Mouse (Mus musculus) hindbrain, embryonic 10.5 days (tissue): ENCODE results near the gene Rps21. TPM values are rescaled to one million over a fixed set of nuclear protein-coding genes. Genes with fewer than 3 reads are reported as not detected.
A peak's percentile ranks its signal among the peaks of the same experiment; 100 is the strongest.

Source experiments
- DNase-seq: peaks from one replicate; pipeline ENCODE4 v3.0.0-alpha.2; 2017; ENCODE audit warnings: low spot score
- H3K27ac ChIP-seq: fragments of 300-500 bp; sonication (generic); 2 replicates; pipeline ENCODE4 v1.5.1; 2016; ENCODE audit warnings: mild to moderate bottlenecking, moderate library complexity
- H3K27me3 ChIP-seq: fragments of 300-500 bp; sonication (generic); 2 replicates; pipeline ENCODE4 v1.6.1; 2016; ENCODE audit warnings: mild to moderate bottlenecking; ENCODE audit not compliant: poor library complexity, insufficient read depth, severe bottlenecking
- H3K36me3 ChIP-seq: fragments of 300-500 bp; sonication (generic); 2 replicates; pipeline ENCODE4 v1.6.1; 2016; ENCODE audit warnings: mild to moderate bottlenecking, moderate library complexity
- H3K4me1 ChIP-seq: fragments of 300-500 bp; sonication (generic); replicated peaks from 2 replicates; pipeline ENCODE4 v1.6.1; 2016; ENCODE audit warnings: mild to moderate bottlenecking
- H3K4me3 ChIP-seq: fragments of 300-500 bp; sonication (generic); 2 replicates; pipeline ENCODE4 v1.5.1; 2016; ENCODE audit warnings: mild to moderate bottlenecking, moderate library complexity
- H3K9me3 ChIP-seq: fragments of 300-500 bp; sonication (generic); 2 replicates; pipeline ENCODE4 v1.6.1; 2016; ENCODE audit warnings: mild to moderate bottlenecking, moderate library complexity
- WGBS: fragments of 180-500 bp; shearing (Covaris S2); methylation state at CpG from one replicate; pipeline ENCODE4 v1.1.7; 2016; 5-methylcytosine and 5-hydroxymethylcytosine counted together
- polyA plus RNA-seq: library from polyadenylated mRNA; unstranded; fragments of >200 nt; fragmentation: Nextera tagmentation; extraction: Ambion mirVana; gene quantifications from 2 replicates; pipeline ENCODE4 v1.2.1, GENCODE M21; 2016

The Rps21 gene
- polyA plus RNA-seq, 1 experiment from 2014 or later = 440 TPM

DNA sequence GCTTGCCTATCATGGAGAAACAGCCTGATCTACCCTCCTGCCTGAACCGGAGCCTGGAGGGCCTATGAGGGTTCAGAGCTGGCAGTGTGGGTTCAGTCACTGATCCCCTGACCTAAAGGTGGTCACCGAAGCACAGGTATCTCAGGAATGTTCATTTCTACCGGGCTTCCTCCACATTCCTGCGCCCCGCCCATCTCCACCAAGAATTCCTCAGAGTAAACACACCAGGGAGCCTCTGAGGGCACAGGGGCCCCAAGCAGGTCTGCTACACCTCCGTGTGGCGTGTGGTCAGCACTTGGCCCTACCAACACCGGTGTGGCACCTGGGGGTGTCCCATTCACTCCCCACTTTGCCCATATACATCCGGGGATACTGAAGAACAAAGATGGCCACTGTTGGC lies 37.0 kb upstream of the Rps21 start:
- H3K27me3 ChIP-seq = peaks cover 24% of the 10 kb centered on the region
- peak overlapping the region; percentile 67; the same call in 1 of the 2 replicates for H3K27ac ChIP-seq
- no peaks in the 10 kb centered on the region for H3K9me3 ChIP-seq
- 0 out of 2 replicates have a peak, but pooled peaks cover 3% of the 10 kb centered on the region for H3K36me3 ChIP-seq
- 85% methylated on average over 9 of the region's 9 CpGs for WGBS
- no peak for DNase-seq
- H3K4me3 ChIP-seq = no peak overlapping the region
- H3K4me1 ChIP-seq = peaks cover 85% of the 10 kb centered on the region

DNA sequence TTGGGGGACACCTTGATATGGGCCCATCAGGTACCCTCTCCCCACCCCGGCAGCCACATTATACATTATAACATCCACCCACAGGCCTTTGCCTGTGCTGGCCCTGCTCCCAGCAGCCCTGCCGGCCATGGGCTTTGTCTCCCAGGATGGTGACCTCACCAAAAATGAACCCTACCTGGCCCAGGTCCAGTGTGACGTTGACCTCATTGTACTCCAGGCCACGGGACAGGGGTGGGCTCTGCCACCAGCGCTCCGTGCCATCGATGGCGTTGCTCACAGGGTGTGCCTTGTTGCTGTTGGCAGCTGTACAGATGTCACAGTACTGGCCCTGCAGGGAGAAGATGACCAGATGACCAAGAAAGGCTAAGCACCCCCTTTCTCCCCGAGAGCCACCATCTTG lies 36.1 kb upstream of the Rps21 start:
- WGBS = 94% methylated on average over 9 of the region's 9 CpGs
- Histone ChIP-seq H3K4me1 (peaks cover 87% of the 10 kb centered on the region), H3K36me3 (0 out of 2 replicates have a peak, but pooled peaks cover 3% of the 10 kb centered on the region), H3K27ac (no peak overlapping the region), H3K9me3 (no peaks in the 10 kb centered on the region), H3K27me3 (peaks cover 33% of the 10 kb centered on the region), H3K4me3 (no peak overlapping the region)
- DNase-seq = no peak

GRCm38 (mm10) chr2:180222250-180222649 lies 34.9 kb upstream of the Rps21 start:
- Histone ChIP-seq H3K4me3 (no peak overlapping the region), H3K9me3 (no peaks in the 10 kb centered on the region), H3K27ac (0 out of 2 replicates have a peak overlapping the region, but pooled peaks have one; percentile 45), H3K27me3 (peaks cover 45% of the 10 kb centered on the region), H3K36me3 (0 out of 2 replicates have a peak, but pooled peaks cover 3% of the 10 kb centered on the region), H3K4me1 (peaks cover 92% of the 10 kb centered on the region)
- DNase-seq = peak; percentile 52
- WGBS = 14% methylated on average over 6 of the region's 6 CpGs

GRCm38 (mm10) chr2:180224647-180225043 lies 32.5 kb upstream of the Rps21 start:
- Histone ChIP-seq H3K9me3 (no peaks in the 10 kb centered on the region), H3K4me1 (peaks cover 89% of the 10 kb centered on the region), H3K4me3 (peak overlapping the region; percentile 76), H3K27me3 (peaks cover 52% of the 10 kb centered on the region), H3K27ac (peak overlapping the region; percentile 84), H3K36me3 (0 out of 2 replicates have a peak, but pooled peaks cover 3% of the 10 kb centered on the region)
- no peak for DNase-seq
- under 1% methylated on average over 13 of the region's 13 CpGs for WGBS

DNA sequence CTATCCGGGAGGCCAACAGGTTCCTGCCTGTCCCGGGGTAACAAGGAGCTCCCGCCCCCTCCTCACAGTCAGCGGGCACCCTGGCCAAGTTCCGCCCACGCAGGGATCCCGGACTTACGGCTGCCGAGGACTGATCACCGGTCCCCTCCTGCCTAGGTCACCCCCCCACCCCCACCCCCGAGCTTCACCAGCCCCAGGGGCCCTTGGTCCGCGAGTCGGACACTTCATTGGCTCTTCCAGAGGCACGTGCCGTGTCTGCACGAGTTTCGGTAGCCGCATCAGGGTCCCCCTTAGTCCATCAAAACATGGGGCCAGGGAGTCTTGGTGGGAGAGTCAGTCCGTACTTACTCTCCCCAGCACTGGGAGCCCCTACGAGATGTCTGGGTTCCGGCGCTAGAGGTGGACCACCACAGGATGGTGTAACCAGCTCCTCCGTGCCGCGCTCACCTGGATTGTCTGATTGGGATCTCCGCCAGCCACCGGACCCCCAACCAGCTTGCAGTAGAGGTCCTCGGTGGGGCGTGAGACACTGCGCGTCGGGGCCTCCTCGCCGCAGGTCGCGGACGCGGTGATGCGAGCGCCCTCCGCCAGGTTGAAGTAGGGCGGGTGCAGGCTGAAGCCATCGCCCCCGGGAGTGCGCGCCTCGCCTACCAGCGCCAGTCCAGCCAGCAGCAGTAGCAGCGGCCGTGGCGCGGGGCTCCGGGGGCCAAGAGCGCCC lies 32.0 kb upstream of the Rps21 start:
- Histone ChIP-seq H3K4me1 (peaks cover 86% of the 10 kb centered on the region), H3K27ac (peak overlapping the region; percentile 84), H3K36me3 (0 out of 2 replicates have a peak, but pooled peaks cover 3% of the 10 kb centered on the region), H3K27me3 (peaks cover 52% of the 10 kb centered on the region), H3K9me3 (no peaks in the 10 kb centered on the region), H3K4me3 (peak overlapping the region; percentile 76)
- under 1% methylated on average over 55 of the region's 55 CpGs for WGBS
- peak; percentile 47 for DNase-seq

GRCm38 (mm10) chr2:180225762-180226378 lies 31.3 kb upstream of the Rps21 start, which contains the start of gene Lama5:
Lama5 (minus strand) TSS chr2:180225859.
- under 1% methylated on average over 37 of the region's 37 CpGs for WGBS
- H3K27me3 ChIP-seq = peaks cover 52% of the 10 kb centered on the region
- peak within 1 kb of the TSS; percentile 76 for H3K4me3 ChIP-seq
- DNase-seq = peak; percentile 73
- H3K9me3 ChIP-seq = no peaks in the 10 kb centered on the region
- H3K27ac ChIP-seq = peak within 1 kb of the TSS; percentile 84
- H3K36me3 ChIP-seq = 0 out of 2 replicates have a peak, but pooled peaks cover 3% of the 10 kb centered on the region
- H3K4me1 ChIP-seq = peaks cover 89% of the 10 kb centered on the region

GRCm38 (mm10) chr2:180227262-180228059 lies 29.7 kb upstream of the Rps21 start:
- DNase-seq = peak; percentile 85
- peaks cover 52% of the 10 kb centered on the region for H3K27me3 ChIP-seq
- under 1% methylated on average over 21 of the region's 21 CpGs for WGBS
- no peaks in the 10 kb centered on the region for H3K9me3 ChIP-seq
- peak overlapping the region; percentile 27 for H3K4me3 ChIP-seq
- H3K36me3 ChIP-seq = no peaks in the 10 kb centered on the region
- H3K4me1 ChIP-seq = peaks cover 83% of the 10 kb centered on the region
- H3K27ac ChIP-seq = peak overlapping the region; percentile 68

DNA sequence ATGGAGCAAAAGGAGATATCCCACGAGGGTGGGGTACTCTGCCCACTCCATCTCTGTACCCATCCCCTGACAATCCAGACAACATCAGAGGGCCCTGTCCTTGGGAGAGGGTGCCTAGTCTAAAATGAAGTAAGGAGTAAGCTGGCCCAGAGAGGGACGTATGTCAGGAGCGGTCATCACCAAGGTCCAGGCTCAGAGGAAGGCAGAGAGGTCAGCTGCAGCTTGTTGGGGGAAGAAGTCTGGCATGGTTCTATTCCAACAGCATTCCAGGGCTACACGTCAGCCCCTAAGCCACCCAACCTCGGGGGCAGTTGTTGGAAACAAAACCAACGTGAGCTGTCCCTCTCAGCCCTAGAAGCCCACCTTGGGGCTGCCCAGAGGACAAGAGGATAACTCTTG lies 29.1 kb upstream of the Rps21 start:
- peaks cover 49% of the 10 kb centered on the region for H3K27me3 ChIP-seq
- WGBS = 52% methylated on average over 6 of the region's 6 CpGs
- H3K27ac ChIP-seq = peak overlapping the region; percentile 68
- peaks cover 78% of the 10 kb centered on the region for H3K4me1 ChIP-seq
- H3K9me3 ChIP-seq = no peaks in the 10 kb centered on the region
- no peaks in the 10 kb centered on the region for H3K36me3 ChIP-seq
- peak overlapping the region; percentile 27 for H3K4me3 ChIP-seq
- no peak for DNase-seq

- peak overlapping the region; percentile 68 for H3K27ac ChIP-seq
These were observed 28.6 kb upstream of the Rps21 start for GRCm38 (mm10) chr2:180228592-180228991.

DNA sequence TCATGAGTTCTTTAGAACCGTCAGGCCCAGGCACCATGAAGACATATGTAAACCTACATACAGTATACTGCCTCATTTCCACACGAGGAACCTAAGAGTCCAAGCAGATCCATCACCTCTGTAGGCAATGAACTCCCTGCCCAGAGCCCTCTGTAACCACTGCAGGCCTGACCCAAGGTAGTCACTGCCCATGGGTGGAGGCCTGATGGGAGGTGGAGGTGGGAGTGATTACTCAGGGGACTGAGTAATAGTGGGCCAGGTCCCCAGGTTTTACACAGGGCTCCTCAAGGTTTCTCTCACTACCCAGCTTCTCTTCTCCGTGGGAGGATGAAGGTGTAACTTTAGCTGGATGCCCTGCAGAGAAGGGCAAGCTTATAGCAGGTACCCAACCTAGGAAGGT lies 28.0 kb upstream of the Rps21 start:
- no peak overlapping the region for H3K27ac ChIP-seq
- no peak overlapping the region for H3K4me3 ChIP-seq
- no peaks in the 10 kb centered on the region for H3K36me3 ChIP-seq
- peaks cover 69% of the 10 kb centered on the region for H3K4me1 ChIP-seq
- H3K27me3 ChIP-seq = peaks cover 38% of the 10 kb centered on the region
- no peaks in the 10 kb centered on the region for H3K9me3 ChIP-seq
- no peak for DNase-seq
- 77% methylated on average over 3 of the region's 3 CpGs for WGBS

More at GRCm38 (mm10) chr2:180228592-180228991, 28.6 kb upstream of the Rps21 start:
- no peak for DNase-seq
- no peak overlapping the region for H3K4me3 ChIP-seq
- H3K9me3 ChIP-seq = no peaks in the 10 kb centered on the region
- 81% methylated on average over 7 of the region's 7 CpGs for WGBS
- H3K27me3 ChIP-seq = peaks cover 44% of the 10 kb centered on the region
- peaks cover 73% of the 10 kb centered on the region for H3K4me1 ChIP-seq
- no peaks in the 10 kb centered on the region for H3K36me3 ChIP-seq

DNA sequence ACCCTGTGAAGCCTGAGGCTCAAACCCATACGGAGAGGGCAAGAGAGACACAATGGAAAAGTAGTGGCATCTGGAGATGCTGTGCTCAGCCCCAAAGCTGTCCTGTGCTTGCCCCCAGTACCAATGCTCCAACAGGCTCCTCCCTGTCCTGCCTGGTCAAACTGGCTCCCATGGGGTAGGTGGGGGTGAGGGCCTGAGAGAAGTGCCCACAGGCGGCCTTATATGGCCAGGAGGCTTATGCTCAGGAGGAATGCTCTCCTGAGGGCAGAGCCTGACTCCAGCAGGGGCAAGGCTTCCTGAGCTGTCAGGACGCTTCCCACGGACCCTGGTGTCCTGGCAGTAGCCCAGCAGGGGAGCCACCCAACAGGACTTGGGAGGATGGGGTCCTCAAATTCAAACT lies 26.7 kb upstream of the Rps21 start:
- Histone ChIP-seq H3K9me3 (no peaks in the 10 kb centered on the region), H3K27ac (0 out of 2 replicates have a peak overlapping the region, but pooled peaks have one; percentile 46), H3K27me3 (peaks cover 25% of the 10 kb centered on the region), H3K4me3 (no peak overlapping the region), H3K36me3 (no peaks in the 10 kb centered on the region), H3K4me1 (peaks cover 67% of the 10 kb centered on the region)
- DNase-seq = no peak
- 60% methylated on average over 4 of the region's 4 CpGs for WGBS

DNA sequence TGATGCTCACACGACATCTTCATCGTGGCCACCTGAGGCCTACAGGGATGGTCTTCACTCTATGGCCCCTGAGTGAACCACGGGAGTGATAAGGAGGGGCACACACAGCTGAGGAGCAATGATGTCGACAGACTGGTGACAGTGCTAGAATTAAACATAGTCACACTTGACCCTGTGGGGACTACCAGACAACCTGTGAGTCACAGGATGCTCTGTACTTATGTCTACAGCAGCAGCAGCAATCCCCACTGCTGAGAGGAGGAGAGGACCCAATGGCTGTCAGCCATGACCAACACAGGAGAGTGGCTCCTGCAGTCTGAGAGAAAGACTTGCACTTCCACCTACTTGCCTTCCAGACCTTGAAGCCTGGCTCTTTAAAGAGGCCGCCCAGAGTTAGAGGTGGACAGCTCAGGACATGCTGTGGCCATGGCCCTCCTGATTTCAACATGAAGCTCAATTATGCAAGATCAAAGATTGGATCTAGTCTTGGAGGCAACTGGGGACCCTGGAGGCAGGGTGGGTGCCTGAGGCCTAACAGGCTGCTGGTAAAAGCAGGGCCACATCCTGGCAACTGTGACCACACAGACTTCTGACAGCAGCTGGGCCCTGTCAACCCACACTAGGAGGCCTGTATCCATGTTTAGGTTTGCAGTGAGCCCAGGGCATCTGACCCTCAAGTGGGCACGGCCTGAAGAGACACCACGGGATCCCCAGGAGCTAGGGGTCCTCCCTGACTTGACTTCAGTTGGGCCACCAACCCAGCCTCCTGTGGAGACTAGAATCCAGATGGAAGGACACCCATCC lies 23.9 kb upstream of the Rps21 start:
- DNase-seq = no peak
- WGBS = 82% methylated on average over 7 of the region's 7 CpGs
- H3K36me3 ChIP-seq = no peaks in the 10 kb centered on the region
- no peak overlapping the region for H3K4me3 ChIP-seq
- no peak overlapping the region for H3K27ac ChIP-seq
- H3K4me1 ChIP-seq = peaks cover 45% of the 10 kb centered on the region
- H3K9me3 ChIP-seq = no peaks in the 10 kb centered on the region
- peaks cover 5% of the 10 kb centered on the region; the same call in 1 of the 2 replicates for H3K27me3 ChIP-seq
